In the genomic region with DNA sequence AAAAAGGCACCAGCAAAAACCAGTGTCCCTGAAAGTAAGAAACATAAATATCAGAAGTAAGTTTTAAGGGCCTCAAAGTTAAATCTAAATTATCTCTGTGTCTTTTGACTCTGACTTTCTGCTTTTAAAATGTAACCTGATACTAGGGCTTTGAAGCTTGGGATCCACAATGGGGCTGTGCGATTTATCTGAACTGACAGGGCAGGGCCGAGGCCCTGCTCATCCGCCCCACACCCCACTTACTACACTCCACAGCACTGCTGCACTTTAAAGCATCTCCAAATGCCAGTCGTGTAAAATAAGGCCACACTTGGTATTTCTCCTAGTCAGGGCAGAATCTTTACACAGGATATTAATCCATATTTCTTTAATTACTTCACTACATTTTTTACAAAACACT, we compare ENCODE assay signal across 10 mouse cellular contexts.
DNase-seq lines count a peak whose midpoint lies in the region; ATAC-seq and TF ChIP-seq lines count a peak whose summit lies in the region.
"Had no signal": no experiment of that assay in that cellular context is flagged by ENCODE, and none has a peak within 500 bp of the region (broad histone marks: within the 10 kb centered on the region; RNA-seq: fewer than 3 reads in every experiment).

No protein-coding gene starts in this region.

- peak overlapping the region; percentile 59; the same call in 1 of the 2 replicates for H3K4me2 ChIP-seq in heart, embryonic 14.5 days (ENCODE audit: low read length)
- H3K4me2 ChIP-seq in midbrain, embryonic 14.5 days (ENCODE audit: low read length), result no peak overlapping the region
- H3K4me2 ChIP-seq in midbrain, postnatal 0 days (ENCODE audit: low read depth, low read length, poor library complexity, severe bottlenecking), result no peak overlapping the region
- H3K4me2 ChIP-seq in embryonic facial prominence, embryonic 14.5 days (ENCODE audit: low read depth, low read length), result peak overlapping the region; percentile 16; the same call in 1 of the 2 replicates

- peak overlapping the region; percentile 72 to 80; a peak in 3 of 4 replicates for H3K27ac ChIP-seq in heart, embryonic 14.5 days (replicated peaks in 1 of 2; ENCODE audit: control insufficient read depth in 1 of 2, insufficient read depth in 1 of 2, low read depth in 2 of 2, low read length in 2 of 2)
- no peak overlapping the region for H3K27ac ChIP-seq in midbrain, embryonic 14.5 days (replicated peaks; ENCODE audit: low read depth, low read length)
- no peak overlapping the region for H3K27ac ChIP-seq in midbrain, postnatal 0 days (ENCODE audit: low read depth, low read length)
- H3K27ac ChIP-seq in embryonic facial prominence, embryonic 14.5 days (replicated peaks; ENCODE audit: low read depth, low read length), result peak overlapping the region; percentile 82
- H3K27ac ChIP-seq: macrophage had no signal

- 14% methylated on average over 4 of the region's 4 CpGs for WGBS in heart, embryonic 14.5 days
- 3% methylated on average over 4 of the region's 4 CpGs for WGBS in midbrain, embryonic 14.5 days
- WGBS in midbrain, postnatal 0 days, result 14% methylated on average over 4 of the region's 4 CpGs
- 6% methylated on average over 4 of the region's 4 CpGs for WGBS in embryonic facial prominence, embryonic 14.5 days

- DNase-seq in heart, adult 11 months, result no peak
- peak; percentile 9 for DNase-seq in midbrain, embryonic 14.5 days
- no peak for DNase-seq in midbrain, postnatal 0 days (ENCODE audit: low spot score)
- peak; percentile 79 for DNase-seq in embryonic facial prominence, embryonic 14.5 days (ENCODE audit: low spot score)
- peak; percentile 22 for DNase-seq in yolk sac, embryonic 10.5 days (ENCODE audit: low spot score)
- DNase-seq in cerebellum, adult 11 months, result no peak
- no peak for DNase-seq in gastrocnemius, postnatal 14 days
- DNase-seq: kidney, adult 8-10 months had no signal

- H3K27me3 ChIP-seq in heart, embryonic 14.5 days (ENCODE audit: control insufficient read depth, insufficient read depth, low read length), result no peaks in the 10 kb centered on the region
- H3K27me3 ChIP-seq in midbrain, embryonic 14.5 days (ENCODE audit: control insufficient read depth, insufficient read depth, low read length), result no peaks in the 10 kb centered on the region
- H3K27me3 ChIP-seq in midbrain, postnatal 0 days (ENCODE audit: insufficient read depth, low read length), result no peaks in the 10 kb centered on the region
- H3K27me3 ChIP-seq in embryonic facial prominence, embryonic 14.5 days (replicated peaks; ENCODE audit: control insufficient read depth, insufficient read depth, low read length), result no peaks in the 10 kb centered on the region

- H3K9ac ChIP-seq in heart, embryonic 14.5 days (ENCODE audit: low read length), result 0 out of 2 replicates have a peak overlapping the region, but pooled peaks have one; percentile 31
- H3K9ac ChIP-seq in midbrain, embryonic 14.5 days (replicated peaks; ENCODE audit: low read length), result no peak overlapping the region
- no peak overlapping the region for H3K9ac ChIP-seq in midbrain, postnatal 0 days (replicated peaks; ENCODE audit: low read length, poor library complexity, severe bottlenecking)
- H3K9ac ChIP-seq in embryonic facial prominence, embryonic 14.5 days (ENCODE audit: low read depth, low read length), result no peak overlapping the region

- no peak for TF ChIP-seq CTCF in midbrain, postnatal 0 days (IDR thresholded peaks at IDR 0.05)

- intact Hi-C loops in gastrocnemius, postnatal 14 days (cut with DNase I; ENCODE audit: low total_unique reads), result no loop called here

- no peaks in the 10 kb centered on the region for H3K36me3 ChIP-seq in heart, embryonic 14.5 days (ENCODE audit: control insufficient read depth, insufficient read depth, low read length)
- H3K36me3 ChIP-seq in midbrain, embryonic 14.5 days (ENCODE audit: control insufficient read depth, insufficient read depth, low read length), result no peaks in the 10 kb centered on the region
- H3K36me3 ChIP-seq in midbrain, postnatal 0 days (ENCODE audit: insufficient read depth, low read length), result no peaks in the 10 kb centered on the region
- no peaks in the 10 kb centered on the region for H3K36me3 ChIP-seq in embryonic facial prominence, embryonic 14.5 days (ENCODE audit: control insufficient read depth, insufficient read depth, low read length)

- H3K4me1 ChIP-seq in heart, embryonic 14.5 days (ENCODE audit: control insufficient read depth in 2 of 2, insufficient read depth in 2 of 2, low read length in 2 of 2), result peaks cover 19 to 24% of the 10 kb centered on the region in 2 experiments
- peaks cover 13% of the 10 kb centered on the region; the same call in 1 of the 2 replicates for H3K4me1 ChIP-seq in midbrain, embryonic 14.5 days (ENCODE audit: control insufficient read depth, insufficient read depth, low read length)
- peaks cover 6% of the 10 kb centered on the region; the same call in 1 of the 2 replicates for H3K4me1 ChIP-seq in midbrain, postnatal 0 days (ENCODE audit: insufficient read depth, low read length)
- peaks cover 52% of the 10 kb centered on the region for H3K4me1 ChIP-seq in embryonic facial prominence, embryonic 14.5 days (ENCODE audit: control insufficient read depth, insufficient read depth, low read length)

- ATAC-seq in heart, embryonic 14.5 days (ENCODE audit: insufficient number of reproducible peaks, insufficient read depth, low FRiP score, low read depth), result no peak
- no peak for ATAC-seq in midbrain, embryonic 14.5 days (ENCODE audit: low FRiP score, low TSS enrichment)
- no peak for ATAC-seq in midbrain, postnatal 0 days (ENCODE audit: low FRiP score)
- peak; percentile 31; the same call in 1 of the 2 replicates for ATAC-seq in embryonic facial prominence, embryonic 14.5 days (ENCODE audit: low read depth)

- no peaks in the 10 kb centered on the region for H3K9me3 ChIP-seq in heart, embryonic 14.5 days (ENCODE audit: control insufficient read depth, low read length)
- no peaks in the 10 kb centered on the region for H3K9me3 ChIP-seq in midbrain, embryonic 14.5 days (ENCODE audit: control insufficient read depth, low read length)
- no peaks in the 10 kb centered on the region for H3K9me3 ChIP-seq in midbrain, postnatal 0 days (ENCODE audit: low read length)
- H3K9me3 ChIP-seq in embryonic facial prominence, embryonic 14.5 days (ENCODE audit: control insufficient read depth, low read length), result no peaks in the 10 kb centered on the region

- H3K4me3 ChIP-seq in heart, embryonic 14.5 days (ENCODE audit: control insufficient read depth in 1 of 2, insufficient read depth in 1 of 2, low read depth in 1 of 2, low read length in 2 of 2), result no peak overlapping the region
- no peak overlapping the region for H3K4me3 ChIP-seq in midbrain, embryonic 14.5 days (replicated peaks; ENCODE audit: low read depth, low read length)
- no peak overlapping the region for H3K4me3 ChIP-seq in midbrain, postnatal 0 days (ENCODE audit: low read depth, low read length)
- no peak overlapping the region for H3K4me3 ChIP-seq in embryonic facial prominence, embryonic 14.5 days (ENCODE audit: low read depth, low read length)

Comparison
In these comparisons a context has a peak if more than half of its experiments do, and no peak if none do; other contexts are left out.
1. DNase-seq: peak in midbrain, embryonic 14.5 days (single experiment), embryonic facial prominence, embryonic 14.5 days (single experiment) and yolk sac, embryonic 10.5 days (single experiment); none in heart, adult 11 months (single experiment), midbrain, postnatal 0 days (single experiment), cerebellum, adult 11 months (single experiment) and gastrocnemius, postnatal 14 days (single experiment).
2. H3K27ac ChIP-seq: peak in heart, embryonic 14.5 days (2 of 2) and embryonic facial prominence, embryonic 14.5 days (single experiment); none in midbrain, embryonic 14.5 days (single experiment) and midbrain, postnatal 0 days (single experiment).
3. H3K4me2 ChIP-seq: peak in heart, embryonic 14.5 days (single experiment) and embryonic facial prominence, embryonic 14.5 days (single experiment); none in midbrain, embryonic 14.5 days (single experiment) and midbrain, postnatal 0 days (single experiment).